Mouse (Mus musculus) frontal cortex, adult (tissue): Measurements from ENCODE around the gene Zfp467.

Source experiments
- ATAC-seq: cut with Nextera tagmentation; 2 replicates; pipeline ENCODE4 v1.9.2; 2017; ENCODE audit warnings: mild to moderate bottlenecking, moderate library complexity, mixed read lengths; ENCODE audit not compliant: low TSS enrichment

Gene Zfp467

DNA sequence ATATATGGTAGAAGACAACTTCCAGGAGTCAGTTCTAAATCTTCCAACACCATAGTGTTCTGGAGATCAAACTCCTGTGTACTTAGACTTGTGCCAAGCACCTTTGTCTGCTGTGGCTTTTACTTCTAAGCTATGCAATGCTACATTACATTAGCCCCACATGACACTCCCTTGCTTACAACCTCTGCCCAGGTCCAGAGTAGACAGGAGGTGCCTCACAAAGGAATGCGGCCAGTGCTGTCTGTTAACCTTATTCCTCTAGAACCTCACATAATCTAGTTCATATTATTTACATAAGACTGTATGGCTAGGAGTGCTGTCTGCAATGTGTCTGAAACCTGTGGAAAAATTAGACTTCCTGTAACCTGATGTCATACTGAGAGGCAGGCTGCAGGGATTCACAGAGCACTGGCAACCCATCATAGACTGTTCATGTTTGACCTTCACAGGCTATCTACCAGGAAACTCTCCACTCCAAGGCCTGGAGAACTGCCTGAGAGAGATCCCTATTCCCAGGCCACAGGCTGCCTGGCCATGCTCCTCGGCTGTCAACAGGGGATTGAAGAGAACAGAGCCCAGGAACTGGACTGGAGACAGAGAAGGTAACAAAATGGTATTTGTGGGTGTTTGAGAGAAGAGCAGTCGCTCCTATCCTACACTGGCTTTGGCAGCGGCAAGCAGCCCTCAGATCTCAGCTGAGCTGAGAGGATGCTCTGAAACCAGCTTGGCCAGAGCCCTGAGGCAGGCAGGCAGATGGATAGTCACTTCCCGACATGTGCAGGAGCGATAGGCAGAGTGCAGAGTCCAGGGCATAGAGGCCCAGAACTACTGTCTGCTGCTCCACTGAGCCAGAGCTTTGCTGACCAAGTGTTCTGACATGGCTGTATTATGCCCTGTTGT lies 34.2 kb downstream of the Zfp467 start:
- ATAC-seq, result peak; percentile 48; the same call in 1 of the 2 replicates

DNA sequence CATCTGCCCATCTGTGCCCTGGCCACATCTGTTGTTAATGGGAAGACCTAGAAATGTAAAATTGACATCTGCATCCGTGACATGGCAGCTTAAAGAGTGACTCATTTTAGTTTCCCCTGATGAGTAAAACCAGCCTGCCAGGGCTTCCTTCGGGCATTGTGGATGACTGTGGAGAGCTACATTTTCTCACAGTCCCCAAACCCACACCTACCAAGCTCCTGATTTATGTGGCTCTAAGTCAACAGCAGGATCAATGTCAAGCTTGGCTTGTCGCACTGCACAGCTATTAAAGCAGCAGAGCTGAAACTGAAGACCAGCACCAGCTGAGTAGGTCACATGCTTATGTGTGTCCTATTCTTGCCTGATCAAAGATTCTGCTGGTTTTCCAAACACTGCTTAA lies 35.1 kb downstream of the Zfp467 start:
- ATAC-seq, result no peak

DNA sequence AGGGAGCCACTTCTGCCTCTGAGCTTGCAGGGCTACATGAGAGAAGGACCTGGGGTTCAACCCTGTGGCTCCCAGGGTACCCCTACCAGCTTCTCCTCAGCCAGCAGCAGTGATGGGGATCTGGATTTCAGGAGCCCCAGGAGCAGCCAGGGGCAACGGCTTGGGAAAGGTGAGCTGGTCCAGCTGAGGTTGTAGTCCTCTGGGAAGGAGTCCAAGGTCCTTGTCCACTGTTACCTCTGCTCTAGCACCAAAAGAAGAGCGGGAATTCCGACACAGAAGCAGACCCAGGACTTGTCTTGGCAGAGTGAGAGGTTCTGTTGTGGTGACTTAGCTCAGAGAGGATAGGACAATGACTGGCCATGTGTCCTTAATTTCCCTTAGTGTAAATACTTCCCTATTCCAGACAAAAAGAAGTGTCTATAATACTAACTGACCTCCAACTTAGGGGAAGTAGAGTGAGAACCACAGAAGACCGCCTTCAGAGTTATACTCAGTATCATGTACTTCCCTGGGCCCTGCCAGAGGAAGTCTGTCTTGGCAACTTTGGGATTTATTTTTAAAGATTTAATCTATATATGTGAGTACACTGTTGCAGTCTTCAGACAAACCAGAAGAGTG lies 35.8 kb downstream of the Zfp467 start:
- ATAC-seq, result no peak

DNA sequence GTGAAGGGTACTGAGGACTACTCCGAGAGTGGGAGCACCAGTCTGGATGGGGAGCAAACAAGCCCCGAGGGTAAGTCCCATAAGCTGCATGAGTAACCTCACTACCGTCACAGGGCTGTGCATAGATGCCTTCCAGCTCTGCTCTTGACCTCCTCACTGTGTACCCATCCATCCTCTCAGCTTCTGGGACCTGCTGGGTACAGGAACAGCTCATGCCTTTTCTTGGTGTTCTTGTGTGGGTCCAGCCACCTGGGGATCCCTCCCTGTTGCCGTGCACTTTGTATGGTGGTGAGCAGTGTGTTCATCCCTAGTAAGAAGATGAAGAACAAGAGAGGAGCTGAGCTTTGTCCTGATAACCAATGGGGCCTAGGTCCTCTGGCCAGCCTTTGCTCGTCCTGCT lies 41.6 kb downstream of the Zfp467 start:
- ATAC-seq, result no peak

DNA sequence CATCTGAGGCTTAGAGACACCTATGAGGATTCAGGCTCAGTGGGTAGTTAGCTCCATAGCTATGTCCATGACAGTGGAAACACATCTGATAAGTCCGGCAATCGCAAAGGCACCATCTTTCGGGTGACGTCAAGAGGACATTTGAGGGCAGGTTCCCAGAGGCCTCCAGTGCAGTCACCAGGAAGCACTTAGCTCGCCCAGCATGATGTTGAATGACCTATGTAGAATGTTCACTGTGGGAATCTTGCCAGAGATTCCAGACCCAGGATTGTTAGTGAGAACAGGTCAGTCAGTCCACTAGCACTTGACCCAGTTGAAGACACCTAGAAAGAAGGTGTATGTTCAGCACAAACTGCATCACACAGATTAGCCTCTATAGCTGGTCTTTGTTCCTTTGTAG lies 45.7 kb downstream of the Zfp467 start:
- no peak for ATAC-seq

DNA sequence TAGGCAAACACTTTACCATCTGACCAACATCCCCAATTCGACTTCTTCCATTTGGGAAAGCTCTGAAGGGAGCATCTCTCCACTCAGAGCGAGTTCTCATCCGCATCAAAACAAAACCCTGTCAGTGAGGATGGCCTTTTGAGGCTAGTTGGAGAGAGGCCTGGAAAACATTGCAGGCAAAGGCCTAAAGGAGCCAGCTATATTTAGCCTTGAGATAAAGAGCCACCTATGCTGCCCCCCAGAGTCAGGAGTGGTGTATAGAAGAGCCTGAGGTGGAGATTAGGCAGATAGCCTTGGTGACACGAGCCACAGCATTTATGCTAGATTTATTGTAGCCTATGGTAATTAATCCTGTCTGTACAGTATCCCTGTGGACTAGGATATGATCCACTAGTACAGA lies 48.3 kb downstream of the Zfp467 start:
- ATAC-seq, result no peak; the same call in 1 of the 2 replicates

DNA sequence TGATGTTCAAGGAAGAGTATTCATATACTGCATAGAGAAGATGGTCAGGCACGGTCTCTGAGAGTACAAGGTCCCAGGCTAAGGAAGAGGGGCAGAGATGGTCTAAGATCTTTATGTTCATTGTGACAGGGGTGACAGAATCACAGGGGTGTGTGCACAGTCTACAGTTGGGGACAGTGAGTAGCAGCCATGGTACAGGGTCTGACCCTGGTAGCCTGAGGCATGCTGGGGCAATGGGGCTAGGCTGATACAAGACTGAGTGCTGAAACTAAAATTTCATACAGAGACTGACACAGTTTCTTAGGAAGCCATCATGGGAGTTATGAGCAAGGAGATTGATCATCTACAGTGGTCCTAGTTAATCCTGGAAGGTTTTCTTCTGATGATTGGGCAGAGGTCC lies 48.9 kb downstream of the Zfp467 start:
- ATAC-seq, result no peak

DNA sequence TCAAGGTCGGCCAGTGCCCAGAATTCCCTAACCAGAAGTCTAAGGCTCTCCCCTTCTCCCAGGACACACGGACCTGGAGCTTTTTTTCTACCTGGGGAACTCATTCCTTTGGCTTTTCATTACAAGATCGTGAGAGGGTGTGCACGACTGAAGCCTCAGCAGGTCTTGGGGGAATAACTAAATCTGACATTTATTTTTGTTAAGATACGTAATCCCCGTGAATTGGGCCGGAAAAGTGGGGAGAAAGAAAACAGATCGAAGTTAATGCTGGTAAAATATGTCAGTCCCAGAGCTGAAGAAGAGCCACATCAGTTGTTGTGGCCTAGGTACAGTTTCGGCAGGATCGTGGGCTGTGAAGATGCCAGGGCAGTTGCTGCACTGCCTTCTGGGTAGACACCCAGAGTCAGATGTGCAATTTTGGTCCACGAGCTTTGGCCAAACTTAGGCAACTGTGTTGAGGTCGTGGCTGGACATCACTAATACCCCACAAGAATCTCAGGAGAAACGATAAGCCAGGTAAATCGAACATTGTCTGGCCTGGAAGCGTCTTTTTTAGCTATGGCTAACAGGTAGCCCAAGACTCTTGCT lies 49.5 kb downstream of the Zfp467 start:
- ATAC-seq, result 0 out of 2 replicates have a peak, but pooled peaks have one; percentile 23

DNA sequence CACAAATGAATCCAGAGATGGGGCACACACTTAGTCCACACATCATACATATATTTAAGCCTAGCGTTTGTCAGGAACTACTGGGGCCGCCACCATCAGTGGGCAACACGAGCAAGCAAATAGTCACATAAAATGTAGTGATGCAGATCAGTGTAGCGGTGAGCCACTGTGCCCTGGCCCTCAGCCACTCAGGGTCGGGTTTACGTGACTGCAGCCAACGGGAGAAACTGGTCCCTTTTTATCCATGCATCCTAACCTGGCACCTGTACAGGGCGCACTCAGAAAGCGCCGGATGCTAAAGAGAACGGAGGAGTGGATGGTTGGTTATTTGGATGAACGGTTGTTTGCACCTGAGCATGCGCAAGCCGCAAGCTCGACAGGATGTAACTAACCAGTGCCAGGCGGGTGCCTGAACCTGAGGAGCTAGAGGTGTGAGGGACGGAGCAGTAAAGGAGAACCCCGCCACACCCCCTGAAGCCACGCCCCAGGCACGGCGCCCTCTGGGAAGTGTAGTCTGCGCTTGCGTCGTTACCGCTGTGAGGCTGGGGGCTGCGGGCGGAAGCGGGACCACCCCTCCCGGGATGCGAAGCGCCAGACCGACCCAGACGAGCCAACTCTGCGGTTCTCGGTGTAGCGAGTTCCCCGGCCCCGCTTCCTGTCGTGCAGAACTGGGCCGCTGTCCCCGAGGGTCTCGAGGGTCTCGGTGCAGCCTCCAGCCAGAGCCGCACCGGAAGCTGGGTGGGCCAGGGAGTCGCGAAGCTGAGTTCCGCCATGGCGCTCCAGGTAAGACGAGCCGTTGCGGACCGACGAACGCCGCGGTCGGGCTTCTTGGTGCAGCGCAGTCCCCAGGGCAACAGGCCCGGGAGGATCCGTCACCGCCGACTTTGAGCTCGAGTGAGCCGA lies 50.3 kb downstream of the Zfp467 start, which contains the start of gene Krba1:
Gene Krba1 (plus strand): TSS at position 482 of the 903 bp plus-strand sequence.
- ATAC-seq, result peak; percentile 91

- no peak for ATAC-seq
Measured at GRCm38 (mm10) chr6:48393811-48394210, 51.8 kb downstream of the Zfp467 start.

- ATAC-seq, result no peak
Measured at GRCm38 (mm10) chr6:48388221-48388620, 57.4 kb downstream of the Zfp467 start.
